22 mouse cellular contexts compared by ENCODE assay signal in the genomic region with DNA sequence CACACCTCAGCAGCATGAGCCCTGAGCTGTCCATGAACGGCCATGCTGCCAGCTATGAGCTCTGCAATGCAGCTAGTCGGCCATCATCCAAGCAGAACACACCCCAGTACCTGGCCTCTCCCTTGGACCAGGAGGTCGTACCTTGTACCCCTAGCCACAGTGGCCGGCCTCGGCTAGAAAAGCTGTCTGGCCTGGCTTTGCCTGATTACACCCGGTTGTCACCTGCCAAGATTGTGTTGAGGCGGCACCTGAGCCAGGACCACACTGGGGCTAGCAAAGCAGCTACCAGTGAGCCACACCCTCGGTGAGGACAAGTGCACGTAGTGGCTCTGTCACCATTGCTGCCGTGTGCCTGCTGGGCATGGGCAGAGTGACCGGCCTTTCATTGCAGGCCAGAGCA. TPM values are rescaled to one million over a fixed set of nuclear protein-coding genes. Genes with fewer than 3 reads are reported as not detected.
DNase-seq lines count a peak whose midpoint lies in the region; ATAC-seq and TF ChIP-seq lines count a peak whose summit lies in the region.
"Had no signal": no experiment of that assay in that cellular context is flagged by ENCODE, and none has a peak within 500 bp of the region (broad histone marks: within the 10 kb centered on the region; RNA-seq: fewer than 3 reads in every experiment).

No protein-coding gene starts in this region.

- 0 out of 2 replicates have a peak, but pooled peaks have one; percentile 9 for ATAC-seq in liver, embryonic 14.5 days (ENCODE audit: insufficient read depth)
- ATAC-seq in liver, postnatal 0 days, result no peak
- no peak for ATAC-seq in midbrain, embryonic 13.5 days
- ATAC-seq in midbrain, embryonic 15.5 days (replicated peaks), result no peak
- ATAC-seq: activated CD4-positive, CD25-positive, alpha-beta regulatory T cell, adult 4 months; CD4-positive, CD25-positive, alpha-beta regulatory T cell, adult 4 months; forebrain, embryonic 13.5 days; forebrain, embryonic 15.5 days; forebrain, postnatal 0 days; Patski had no signal

- no peaks in the 10 kb centered on the region for H3K27me3 ChIP-seq in liver, embryonic 14.5 days (ENCODE audit: control insufficient read depth, insufficient read depth, low read length)
- no peaks in the 10 kb centered on the region for H3K27me3 ChIP-seq in liver, postnatal 0 days (ENCODE audit: insufficient read depth, low read length)
- H3K27me3 ChIP-seq in midbrain, embryonic 13.5 days, result no peaks in the 10 kb centered on the region
- no peaks in the 10 kb centered on the region for H3K27me3 ChIP-seq in midbrain, embryonic 15.5 days (replicated peaks)
- H3K27me3 ChIP-seq: CH12.LX; embryonic facial prominence, embryonic 12.5 days; forebrain, embryonic 13.5 days; forebrain, embryonic 15.5 days; Patski had no signal

- peaks cover 69% of the 10 kb centered on the region for H3K36me3 ChIP-seq in liver, embryonic 14.5 days (replicated peaks; ENCODE audit: control insufficient read depth, insufficient read depth, low read depth)
- H3K36me3 ChIP-seq in liver, postnatal 0 days (replicated peaks; ENCODE audit: insufficient read depth, low read length), result peaks cover 94% of the 10 kb centered on the region
- H3K36me3 ChIP-seq in midbrain, embryonic 13.5 days, result peaks cover 99% of the 10 kb centered on the region
- peaks cover 89% of the 10 kb centered on the region for H3K36me3 ChIP-seq in midbrain, embryonic 15.5 days (replicated peaks)

- TF ChIP-seq EP300 in liver, embryonic 14.5 days (IDR thresholded peaks at IDR 0.05; ENCODE audit: low read depth), result no peak
- TF ChIP-seq EP300 in liver, postnatal 0 days (IDR thresholded peaks at IDR 0.05; ENCODE audit: low read depth), result no peak

- 90% methylated on average over 11 of the region's 11 CpGs for WGBS in liver, embryonic 14.5 days (ENCODE audit: insufficient replicate concordance)
- 95% methylated on average over 11 of the region's 11 CpGs for WGBS in liver, postnatal 0 days (ENCODE audit: insufficient replicate concordance)
- 94% methylated on average over 11 of the region's 11 CpGs for WGBS in midbrain, embryonic 13.5 days
- 92% methylated on average over 11 of the region's 11 CpGs for WGBS in midbrain, embryonic 15.5 days

- H3K4me2 ChIP-seq in liver, embryonic 14.5 days (ENCODE audit: low read depth), result no peak overlapping the region
- H3K4me2 ChIP-seq in liver, postnatal 0 days (ENCODE audit: low read depth, low read length), result no peak overlapping the region
- no peak overlapping the region for H3K4me2 ChIP-seq in midbrain, embryonic 13.5 days (replicated peaks)
- H3K4me2 ChIP-seq in midbrain, embryonic 15.5 days, result no peak overlapping the region
- H3K4me2 ChIP-seq: embryonic facial prominence, embryonic 12.5 days; forebrain, embryonic 13.5 days; forebrain, embryonic 15.5 days had no signal

- no peak for TF ChIP-seq CTCF in liver, embryonic 14.5 days (IDR thresholded peaks at IDR 0.05; ENCODE audit: low read depth)
- no peak for TF ChIP-seq CTCF in liver, postnatal 0 days (IDR thresholded peaks at IDR 0.05; ENCODE audit: low read depth)

- no peak overlapping the region for H3K27ac ChIP-seq in liver, embryonic 14.5 days
- no peak overlapping the region for H3K27ac ChIP-seq in liver, postnatal 0 days (ENCODE audit: low read depth)
- H3K27ac ChIP-seq in midbrain, embryonic 13.5 days, result no peak overlapping the region
- no peak overlapping the region for H3K27ac ChIP-seq in midbrain, embryonic 15.5 days
- H3K27ac ChIP-seq: embryonic facial prominence, embryonic 10.5 days; embryonic facial prominence, embryonic 12.5 days; forebrain, embryonic 13.5 days; forebrain, embryonic 15.5 days had no signal

- H3K9me3 ChIP-seq in liver, embryonic 14.5 days (ENCODE audit: control insufficient read depth, low read length), result no peaks in the 10 kb centered on the region
- H3K9me3 ChIP-seq in liver, postnatal 0 days (ENCODE audit: low read length), result no peaks in the 10 kb centered on the region
- H3K9me3 ChIP-seq in midbrain, embryonic 13.5 days, result no peaks in the 10 kb centered on the region
- H3K9me3 ChIP-seq in midbrain, embryonic 15.5 days, result no peaks in the 10 kb centered on the region
- H3K9me3 ChIP-seq: embryonic facial prominence, embryonic 10.5 days; embryonic facial prominence, embryonic 12.5 days; forebrain, embryonic 13.5 days; forebrain, embryonic 15.5 days; G1E had no signal

- H3K4me1 ChIP-seq in liver, embryonic 14.5 days (replicated peaks; ENCODE audit: control insufficient read depth in 2 of 2, insufficient read depth in 2 of 2, low read length in 1 of 2), result no peaks in the 10 kb centered on the region
- H3K4me1 ChIP-seq in liver, postnatal 0 days (ENCODE audit: insufficient read depth), result no peaks in the 10 kb centered on the region
- H3K4me1 ChIP-seq in midbrain, embryonic 13.5 days (replicated peaks), result no peaks in the 10 kb centered on the region
- H3K4me1 ChIP-seq in midbrain, embryonic 15.5 days, result no peaks in the 10 kb centered on the region
- H3K4me1 ChIP-seq: embryonic facial prominence, embryonic 10.5 days; embryonic facial prominence, embryonic 12.5 days; forebrain, embryonic 13.5 days; forebrain, embryonic 15.5 days had no signal

- DNase-seq in cerebellum, adult 11-12 months, result peak; percentile 50
- no peak for DNase-seq in cerebellum, postnatal 14 days
- peak; percentile 47 for DNase-seq in cerebellum, adult 9-11 months
- DNase-seq in cerebellum, postnatal 10 days, result no peak
- no peak for DNase-seq in liver, embryonic 14.5 days (ENCODE audit: low read depth in 3 of 3, low spot score in 3 of 3)
- no peak for DNase-seq in liver, postnatal 0 days
- DNase-seq: adrenal gland, adult 8-10 months; adrenal gland, postnatal 14 days; adrenal gland, postnatal 36 days; B cell, adult 2 months; forebrain, postnatal 0 days had no signal

- H3K9ac ChIP-seq in liver, embryonic 14.5 days (replicated peaks), result no peak overlapping the region
- no peak overlapping the region for H3K9ac ChIP-seq in liver, postnatal 0 days (replicated peaks)
- H3K9ac ChIP-seq in midbrain, embryonic 13.5 days (replicated peaks), result 0 out of 2 replicates have a peak overlapping the region, but pooled peaks have one; percentile 14
- no peak overlapping the region for H3K9ac ChIP-seq in midbrain, embryonic 15.5 days
- H3K9ac ChIP-seq: embryonic facial prominence, embryonic 12.5 days; forebrain, embryonic 13.5 days; forebrain, embryonic 15.5 days; forebrain, postnatal 0 days had no signal

- no peak overlapping the region for H3K4me3 ChIP-seq in liver, embryonic 14.5 days (ENCODE audit: insufficient read depth in 1 of 2, low read depth in 2 of 2, low read length in 2 of 2)
- no peak overlapping the region for H3K4me3 ChIP-seq in liver, postnatal 0 days (ENCODE audit: low read depth, low read length)
- no peak overlapping the region for H3K4me3 ChIP-seq in midbrain, embryonic 13.5 days (replicated peaks)
- H3K4me3 ChIP-seq in midbrain, embryonic 15.5 days, result no peak overlapping the region
- H3K4me3 ChIP-seq: embryonic facial prominence, embryonic 12.5 days; forebrain, embryonic 13.5 days; forebrain, embryonic 15.5 days had no signal

RNA-seq across cellular contexts. Expression of a gene that starts 12.0 kb away (rescaled TPM):
- 26.1 and 35.6 TPM in 2 replicates for polyA plus RNA-seq in liver, embryonic 14.5 days (2012; rRNA removed)
- polyA plus RNA-seq in liver, embryonic 14.5 days (2014; fragmentation: Nextera tagmentation; extraction: Ambion mirVana), result 36.1 and 40.7 TPM in 2 replicates
- polyA plus RNA-seq in liver, postnatal 0 days (2015; fragmentation: Nextera tagmentation; extraction: Ambion mirVana), result 20.9 and 22.2 TPM in 2 replicates
- polyA plus RNA-seq in midbrain, embryonic 13.5 days (2015; fragmentation: Nextera tagmentation; extraction: Ambion mirVana), result 64.1 and 64.9 TPM in 2 replicates
- polyA plus RNA-seq in midbrain, embryonic 15.5 days (2015; fragmentation: Nextera tagmentation; extraction: Ambion mirVana), result 60.3 and 62.6 TPM in 2 replicates

RNA-seq across cellular contexts. Expression of a gene that starts 12.5 kb away (rescaled TPM):
- polyA plus RNA-seq in liver, embryonic 14.5 days (2012; rRNA removed), result 46.7 and 50.8 TPM in 2 replicates
- 77.0 and 85.0 TPM in 2 replicates for polyA plus RNA-seq in liver, embryonic 14.5 days (2014; fragmentation: Nextera tagmentation; extraction: Ambion mirVana)
- 42.0 and 43.7 TPM in 2 replicates for polyA plus RNA-seq in liver, postnatal 0 days (2015; fragmentation: Nextera tagmentation; extraction: Ambion mirVana)
- polyA plus RNA-seq in midbrain, embryonic 13.5 days (2015; fragmentation: Nextera tagmentation; extraction: Ambion mirVana), result 131 and 150 TPM in 2 replicates
- 130 and 147 TPM in 2 replicates for polyA plus RNA-seq in midbrain, embryonic 15.5 days (2015; fragmentation: Nextera tagmentation; extraction: Ambion mirVana)

RNA-seq across cellular contexts. Expression of a gene that starts 19.1 kb away (rescaled TPM):
- 0.31 and 0.36 TPM in 2 replicates for polyA plus RNA-seq in liver, embryonic 14.5 days (2012; rRNA removed)
- polyA plus RNA-seq in liver, embryonic 14.5 days (2014; fragmentation: Nextera tagmentation; extraction: Ambion mirVana), result 0.08 TPM in 1 of 2 replicates, not detected in the other
- polyA plus RNA-seq in liver, postnatal 0 days (2015; fragmentation: Nextera tagmentation; extraction: Ambion mirVana), result 0.06 TPM in 1 of 2 replicates, not detected in the other
- polyA plus RNA-seq in midbrain, embryonic 13.5 days (2015; fragmentation: Nextera tagmentation; extraction: Ambion mirVana), result not detected in 2 replicates
- 0.10 TPM in 2 replicates for polyA plus RNA-seq in midbrain, embryonic 15.5 days (2015; fragmentation: Nextera tagmentation; extraction: Ambion mirVana)
- polyA plus RNA-seq: activated CD4-positive, CD25-positive, alpha-beta regulatory T cell, adult 4 months; CD4-positive, CD25-positive, alpha-beta regulatory T cell, adult 4 months; embryonic facial prominence, embryonic 12.5 days; forebrain, postnatal 0 days had no signal

RNA-seq across cellular contexts. Expression of a gene that starts 27.3 kb away (rescaled TPM):
- polyA plus RNA-seq in liver, embryonic 14.5 days (2012; rRNA removed), result 0.15 TPM in 1 of 2 replicates, not detected in the other
- polyA plus RNA-seq in liver, embryonic 14.5 days (2014; fragmentation: Nextera tagmentation; extraction: Ambion mirVana), result not detected in 2 replicates
- 1.6 TPM in 1 of 2 replicates, not detected in the other for polyA plus RNA-seq in liver, postnatal 0 days (2015; fragmentation: Nextera tagmentation; extraction: Ambion mirVana)
- polyA plus RNA-seq in midbrain, embryonic 13.5 days (2015; fragmentation: Nextera tagmentation; extraction: Ambion mirVana), result 0.28 and 0.43 TPM in 2 replicates
- polyA plus RNA-seq in midbrain, embryonic 15.5 days (2015; fragmentation: Nextera tagmentation; extraction: Ambion mirVana), result 0.59 and 1.0 TPM in 2 replicates
- polyA plus RNA-seq: activated CD4-positive, CD25-positive, alpha-beta regulatory T cell, adult 4 months; CD4-positive, CD25-positive, alpha-beta regulatory T cell, adult 4 months; forebrain, embryonic 13.5 days; Patski had no signal

RNA-seq across cellular contexts. Expression of a gene that starts 31.0 kb away (rescaled TPM):
- polyA plus RNA-seq in liver, embryonic 14.5 days (2012; rRNA removed), result 11.5 and 11.6 TPM in 2 replicates
- polyA plus RNA-seq in liver, embryonic 14.5 days (2014; fragmentation: Nextera tagmentation; extraction: Ambion mirVana), result 7.1 and 8.3 TPM in 2 replicates
- polyA plus RNA-seq in liver, postnatal 0 days (2015; fragmentation: Nextera tagmentation; extraction: Ambion mirVana), result 4.6 TPM in 2 replicates
- 19.3 and 23.3 TPM in 2 replicates for polyA plus RNA-seq in midbrain, embryonic 13.5 days (2015; fragmentation: Nextera tagmentation; extraction: Ambion mirVana)
- polyA plus RNA-seq in midbrain, embryonic 15.5 days (2015; fragmentation: Nextera tagmentation; extraction: Ambion mirVana), result 21.0 and 25.9 TPM in 2 replicates

Comparison
In these comparisons a context has a peak if more than half of its experiments do, and no peak if none do; other contexts are left out.
1. DNase-seq: peak in cerebellum, adult 11-12 months (single experiment) and cerebellum, adult 9-11 months (single experiment); none in cerebellum, postnatal 14 days (0 of 2), cerebellum, postnatal 10 days (0 of 2), liver, embryonic 14.5 days (0 of 3) and liver, postnatal 0 days (single experiment).